Mouse (Mus musculus): Measurements from ENCODE around the gene Rtf1. TPM values are rescaled to one million over a fixed set of nuclear protein-coding genes. Genes with fewer than 3 reads are reported as not detected.

Gene Rtf1
- total RNA-seq, 2 experiments from 2014 or later = 25.3 to 27.2 TPM

DNA sequence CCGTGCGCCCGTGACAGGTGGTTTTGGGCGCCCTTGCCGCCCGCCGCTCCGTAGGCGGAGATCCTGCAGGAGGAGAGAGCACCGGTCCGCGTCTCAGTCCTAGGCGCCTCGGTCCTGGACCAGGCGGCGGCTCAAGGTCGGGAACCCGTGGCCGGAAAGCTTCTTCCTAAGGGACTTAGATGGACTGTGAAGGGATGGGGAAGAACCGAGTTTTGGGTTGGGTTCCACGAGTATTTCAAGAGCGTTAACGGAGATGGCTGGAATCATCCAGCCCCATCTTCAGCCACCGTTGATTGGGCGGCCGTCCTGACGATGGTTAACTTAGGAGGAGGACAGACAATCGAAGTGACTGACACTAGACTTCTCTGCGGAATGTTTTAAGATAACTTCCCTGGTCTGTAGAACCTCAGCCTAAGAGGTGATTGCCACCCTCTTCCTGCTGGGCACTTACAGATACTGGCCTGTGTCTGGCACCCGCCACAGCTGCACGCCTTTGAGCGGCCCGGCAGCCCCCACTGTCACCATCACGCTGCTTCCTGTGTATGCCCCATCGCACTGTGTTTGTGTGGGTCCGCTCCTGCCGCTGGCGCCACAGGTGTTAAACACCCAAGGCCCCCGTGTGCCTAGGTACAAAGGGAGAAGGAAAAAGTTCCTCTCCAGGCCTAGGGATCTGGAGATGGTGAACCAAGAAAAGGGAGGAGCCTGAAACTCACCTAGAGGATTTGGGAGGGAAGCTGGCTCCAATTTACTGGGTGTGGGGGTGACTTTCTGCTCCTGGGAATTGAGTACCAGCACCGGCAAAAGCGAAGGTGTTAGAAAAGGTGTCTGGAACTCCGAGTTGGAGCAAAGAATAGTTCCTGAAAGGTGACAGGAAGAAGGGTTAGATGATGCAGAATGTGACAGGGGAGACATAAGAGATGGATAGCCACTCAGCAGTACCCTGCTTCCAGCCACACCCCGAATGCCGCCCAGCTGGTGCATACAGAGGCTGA is 84.3 kb downstream of the Rtf1 start:
- no peak for TF ChIP-seq CTCF (IDR thresholded peaks at IDR 0.05)
- no peak for DNase-seq
- intact Hi-C loops (cut with DNase I) = no loop called here
- H3K27ac ChIP-seq = no peak overlapping the region
- H3K4me3 ChIP-seq = peak overlapping the region; percentile 83

- no peak for TF ChIP-seq CTCF (IDR thresholded peaks at IDR 0.05)
- DNase-seq = no peak
- Histone ChIP-seq H3K27ac (no peak within 1 kb of the TSS), H3K4me3 (no peak within 1 kb of the TSS)
- intact Hi-C loops (cut with DNase I) = no loop called here
Observed at GRCm38 (mm10) chr2:119760251-119760650, 85.4 kb downstream of the Rtf1 start, which contains the start of gene Ltk. Gene Ltk (minus strand): TSS chr2:119760431.

DNA sequence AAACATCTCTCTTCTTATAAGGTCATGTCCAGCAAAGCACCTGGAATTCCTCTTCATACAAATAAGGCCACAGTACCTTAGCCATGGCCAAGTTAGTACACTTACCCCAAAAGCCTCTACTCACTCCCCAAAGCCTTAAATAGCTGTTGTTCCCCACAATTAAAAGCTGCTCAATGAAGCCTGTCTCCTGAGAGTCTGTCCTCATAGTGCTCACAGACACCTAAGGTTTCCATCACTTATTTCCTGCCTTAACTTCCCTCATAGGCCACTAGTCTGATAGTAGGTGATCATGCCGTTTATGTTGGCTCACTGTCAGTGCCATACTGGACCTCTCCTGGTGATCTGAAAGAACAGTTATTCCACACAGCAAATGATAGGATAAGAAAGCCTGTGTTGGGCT is 87.4 kb downstream of the Rtf1 start:
- intact Hi-C loops (cut with DNase I) = no loop called here
- no peak for TF ChIP-seq CTCF (IDR thresholded peaks at IDR 0.05)
- no peak for DNase-seq
- Histone ChIP-seq H3K4me3 (no peak overlapping the region), H3K27ac (no peak overlapping the region)

DNA sequence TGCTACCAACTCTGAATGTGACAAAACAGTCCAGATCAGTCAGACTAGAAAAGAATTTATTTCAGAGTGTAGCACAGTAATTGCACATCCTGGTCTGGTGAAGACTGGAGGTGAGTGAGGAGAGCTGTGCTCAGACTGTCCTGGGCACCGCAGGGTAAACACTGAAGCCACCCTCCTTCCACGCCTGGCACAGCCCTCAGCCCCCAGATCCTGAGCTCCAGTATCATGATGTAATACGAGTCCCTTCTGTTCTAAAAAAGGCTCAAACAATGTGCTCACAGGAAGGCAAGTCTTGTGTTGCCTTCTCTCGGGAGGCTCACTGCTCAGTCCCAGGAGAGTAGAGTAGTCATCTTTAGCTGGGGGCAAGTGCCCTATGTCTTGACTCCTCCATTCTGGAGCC is 89.1 kb downstream of the Rtf1 start:
- DNase-seq = no peak
- TF ChIP-seq CTCF (IDR thresholded peaks at IDR 0.05) = no peak
- no peak overlapping the region for H3K27ac ChIP-seq
- intact Hi-C loops (cut with DNase I) = no loop called here
- no peak overlapping the region for H3K4me3 ChIP-seq

DNA sequence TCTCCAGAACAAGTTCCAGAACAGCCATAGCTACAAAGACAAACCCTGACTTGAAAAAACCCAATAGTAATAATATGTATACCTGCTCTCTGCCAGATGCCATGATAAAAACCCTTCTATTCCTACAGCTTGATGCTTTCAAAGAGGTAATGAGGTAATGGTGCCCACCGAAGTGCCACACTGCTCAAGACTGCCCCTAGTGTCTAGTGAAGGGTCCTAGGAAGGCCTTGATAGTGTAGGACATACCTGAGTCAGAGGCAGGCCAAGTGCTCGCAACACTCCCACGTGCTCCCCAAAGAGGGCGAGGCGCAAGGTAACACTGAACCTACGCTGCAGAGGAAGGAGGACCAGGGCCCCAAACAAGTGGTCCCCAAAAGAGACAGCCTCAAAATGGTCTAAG is 92.4 kb downstream of the Rtf1 start:
- Histone ChIP-seq H3K4me3 (no peak overlapping the region), H3K27ac (no peak overlapping the region)
- intact Hi-C loops (cut with DNase I) = no loop called here
- TF ChIP-seq CTCF (IDR thresholded peaks at IDR 0.05) = peak; percentile 13; the same call in 1 of the 2 replicates
- no peak for DNase-seq

Other genes starting within 250 kb of the Rtf1 start
- gene Ino80, start 197.4 kb upstream of the Rtf1 start, total RNA-seq (2021) = 10 to 100 TPM; 11.5 to 14.8 TPM
- 1 to 10 TPM in 1 of 2 experiments, under 1 TPM in 1; 0.77 to 2.0 TPM for gene Exd1, start 127.4 kb upstream of the Rtf1 start, total RNA-seq (2021)
- 10 to 100 TPM; 75.1 to 80.9 TPM for gene Chp1, start 127.4 kb upstream of the Rtf1 start, total RNA-seq (2021)
- gene Nusap1, start 56.8 kb upstream of the Rtf1 start, total RNA-seq (2021) = under 1 TPM; 0.11 to 0.28 TPM
- not detected for gene Oip5, start 56.6 kb upstream of the Rtf1 start, total RNA-seq (2021)
- 10 to 100 TPM; 36.7 to 62.7 TPM for gene Ndufaf1, start 12.2 kb upstream of the Rtf1 start, total RNA-seq (2021)
- gene Itpka, start 67.3 kb downstream of the Rtf1 start, total RNA-seq (2021) = not detected
- not detected for gene Ltk, start 85.4 kb downstream of the Rtf1 start, total RNA-seq (2021)
- 10 to 100 TPM; 14.4 to 16.7 TPM for gene Rpap1, start 112.5 kb downstream of the Rtf1 start, total RNA-seq (2021)
- gene Tyro3, start 122.7 kb downstream of the Rtf1 start, total RNA-seq (2021) = under 1 TPM; 0.10 to 0.73 TPM
- 10 to 100 TPM; 32.9 to 38.4 TPM for gene Mga, start 222.2 kb downstream of the Rtf1 start, total RNA-seq (2021)